Mouse (Mus musculus) cerebellum, adult 2 months (tissue): ENCODE results near the gene Cdk2ap1. TPM values are rescaled to one million over a fixed set of nuclear protein-coding genes. Genes with fewer than 3 reads are reported as not detected.

Source experiments
- DNase-seq, 2 experiments: peaks; one replicate each; pipeline ENCODE4 v3.0.0; 2021
- H3K27ac ChIP-seq: fragments of 200-500 bp; 2 replicates; pipeline ENCODE4 v1.5.1; 2012; ENCODE audit warnings: low read length, control low read depth, inconsistent platforms; ENCODE audit not compliant: insufficient read depth
- H3K27me3 ChIP-seq: fragments of 200-500 bp; 2 replicates; pipeline ENCODE4 v1.6.1; 2012; ENCODE audit warnings: inconsistent platforms, mild to moderate bottlenecking, low read length, moderate library complexity; ENCODE audit not compliant: control insufficient read depth, insufficient read depth
- H3K4me1 ChIP-seq: fragments of 200-500 bp; 2 replicates; pipeline ENCODE4 v1.6.1; 2011; ENCODE audit warnings: low read length; ENCODE audit not compliant: control insufficient read depth, insufficient read depth
- H3K4me3 ChIP-seq: fragments of 200-500 bp; replicated peaks from 2 replicates; pipeline ENCODE3; 2011; ENCODE audit warnings: mild to moderate bottlenecking, low read depth, low read length, control low read depth; ENCODE audit not compliant: insufficient read depth
- CTCF ChIP-seq: fragments of 200-500 bp; IDR thresholded peaks from 2 replicates; pipeline ENCODE4 v1.5.1; 2011; ENCODE audit warnings: low read depth, mild to moderate bottlenecking, control low read depth, low read length, moderate library complexity, borderline replicate concordance; ENCODE audit not compliant: insufficient read depth
- POLR2A ChIP-seq: fragments of 200-500 bp; IDR thresholded peaks from 2 replicates; pipeline ENCODE4 v1.6.1; 2011; ENCODE audit warnings: low read length, control low read depth, borderline replicate concordance; ENCODE audit not compliant: insufficient read depth
- WGBS: fragments of 180-500 bp; shearing (Covaris S2); methylation state at CpG from one replicate; pipeline ENCODE4 v1.1.7; 2018; 5-methylcytosine and 5-hydroxymethylcytosine counted together
- polyA plus RNA-seq: library from polyadenylated mRNA; depleted of rRNA; stranded (reverse); fragments of >200 nt; gene quantifications from 2 replicates; pipeline ENCODE4 v1.2.3, GENCODE M21; 2012

Gene Cdk2ap1
- polyA plus RNA-seq, 1 experiment = 279 TPM

- Histone ChIP-seq H3K27me3 (no peaks in the 10 kb centered on the region), H3K4me3 (peak overlapping the region; percentile 73), H3K27ac (peak overlapping the region; percentile 96), H3K4me1 (peaks cover 18% of the 10 kb centered on the region)
- DNase-seq = peak; percentile 62 to 72
- 1% methylated on average over 114 of the region's 132 CpGs for WGBS
- TF ChIP-seq POLR2A (no peak), CTCF (no peak)
Observed at GRCm38 (mm10) chr5:124353726-124354547, 8.9 kb downstream of the Cdk2ap1 start.

DNA sequence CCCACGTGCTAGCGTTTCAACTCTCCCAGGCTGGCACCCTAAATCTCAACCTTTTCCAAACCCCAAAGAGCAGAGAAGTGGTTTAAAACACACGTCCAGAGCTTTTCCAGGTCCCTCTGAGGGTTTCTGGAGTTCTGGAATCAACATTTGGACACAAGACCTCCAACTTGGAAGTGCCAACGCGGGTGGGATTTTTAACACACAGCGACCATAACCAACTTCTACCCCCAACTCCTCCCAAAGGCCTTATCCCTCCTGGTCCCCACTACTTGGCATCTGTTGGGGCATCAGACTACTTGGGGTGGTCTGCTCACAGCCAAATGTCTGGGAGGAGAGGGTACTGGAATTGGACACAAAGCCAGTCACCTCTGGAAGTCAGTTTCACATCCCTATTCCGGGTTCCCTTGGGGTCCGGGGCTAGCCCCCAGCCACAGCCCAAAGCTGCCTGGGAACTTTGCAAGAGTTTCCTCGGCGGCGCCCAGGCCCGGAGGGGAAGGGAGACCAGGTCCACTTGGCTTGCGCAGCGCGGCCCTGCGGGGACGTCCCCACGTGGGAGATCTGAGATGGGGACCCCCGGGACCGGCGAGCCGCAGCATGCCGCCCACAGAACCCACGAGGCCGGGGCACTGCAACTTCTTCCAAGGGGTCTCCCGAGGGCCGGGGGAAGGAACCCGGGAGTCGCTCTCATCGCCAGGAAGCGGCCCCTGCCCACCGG, 9.7 kb downstream of the Cdk2ap1 start:
- Histone ChIP-seq H3K4me3 (peak overlapping the region; percentile 73), H3K27me3 (no peaks in the 10 kb centered on the region), H3K27ac (peak overlapping the region; percentile 96), H3K4me1 (peaks cover 20% of the 10 kb centered on the region)
- no peak for TF ChIP-seq POLR2A
- no peak for TF ChIP-seq CTCF
- WGBS = under 1% methylated on average over 32 of the region's 32 CpGs
- DNase-seq = peak; percentile 63 to 68

DNA sequence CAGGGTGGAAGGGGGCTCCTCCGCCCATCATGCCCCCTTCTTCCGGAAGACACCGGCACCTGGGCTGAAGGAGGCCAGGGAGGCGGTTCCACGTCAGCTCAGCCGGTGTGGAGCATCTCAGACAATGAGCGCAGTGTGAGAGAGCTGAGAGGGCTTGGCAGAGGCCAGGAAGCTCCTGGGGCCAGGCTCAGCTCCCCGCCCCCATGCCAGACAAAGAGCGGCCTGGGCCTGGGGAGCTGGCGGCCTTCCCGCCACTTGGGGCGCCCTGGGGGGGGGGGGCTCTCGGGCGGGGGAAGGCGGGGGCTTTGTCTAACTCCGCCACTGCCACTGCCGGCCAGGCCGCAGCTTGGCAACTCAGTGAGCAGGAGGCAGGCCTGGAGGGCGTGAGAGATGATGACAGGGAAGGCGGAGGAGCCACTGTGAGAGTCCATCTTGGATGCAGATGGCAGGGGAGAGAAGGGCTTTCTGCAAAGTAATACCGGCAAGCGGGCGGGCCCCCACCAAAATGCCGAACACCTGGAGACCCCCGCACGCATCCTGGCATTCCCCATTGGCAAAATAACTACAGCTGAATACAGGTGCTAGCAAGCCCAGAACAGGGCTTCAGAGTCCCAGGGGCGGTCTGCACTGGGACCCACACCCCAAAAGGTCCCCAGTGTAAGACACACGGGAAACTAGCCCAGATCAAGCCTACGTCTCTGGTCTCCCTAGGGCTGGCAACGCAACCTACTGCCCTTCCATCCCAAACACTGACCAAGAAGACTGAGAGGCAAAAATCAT, 10.6 kb downstream of the Cdk2ap1 start:
- peak overlapping the region; percentile 96 for H3K27ac ChIP-seq
- H3K4me1 ChIP-seq = peaks cover 20% of the 10 kb centered on the region
- TF ChIP-seq POLR2A (peak; percentile 49; the same call in 1 of the 2 replicates), CTCF (no peak)
- DNase-seq = peak; percentile 87 to 91
- WGBS = 2% methylated on average over 30 of the region's 30 CpGs
- no peaks in the 10 kb centered on the region for H3K27me3 ChIP-seq
- peak overlapping the region; percentile 73 for H3K4me3 ChIP-seq

DNA sequence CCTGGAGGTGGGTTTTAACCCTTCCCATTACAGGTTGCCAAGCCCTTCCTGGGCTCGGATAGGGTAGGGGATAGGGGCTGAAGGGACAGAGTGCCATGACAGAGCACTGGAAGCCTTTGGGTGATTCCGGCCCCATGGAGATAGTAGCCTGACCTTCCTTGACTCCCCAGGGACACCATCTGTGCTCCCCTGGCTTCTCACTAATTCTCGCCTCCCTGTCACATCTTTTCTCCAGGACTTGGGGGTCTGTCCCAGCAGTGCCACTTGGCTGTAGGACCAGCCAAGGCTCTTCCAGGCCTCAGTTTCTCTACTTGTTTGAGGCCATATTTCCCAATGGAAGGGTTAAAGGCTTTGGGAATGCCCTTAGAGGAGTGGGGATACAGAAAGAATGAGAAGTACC, 11.3 kb downstream of the Cdk2ap1 start:
- DNase-seq = no peak
- H3K4me1 ChIP-seq = peaks cover 20% of the 10 kb centered on the region
- 29% methylated on average over 3 of the region's 3 CpGs for WGBS
- peak overlapping the region; percentile 86 for H3K27ac ChIP-seq
- peak overlapping the region; percentile 10 for H3K4me3 ChIP-seq
- no peaks in the 10 kb centered on the region for H3K27me3 ChIP-seq
- TF ChIP-seq POLR2A = no peak
- no peak for TF ChIP-seq CTCF

DNA sequence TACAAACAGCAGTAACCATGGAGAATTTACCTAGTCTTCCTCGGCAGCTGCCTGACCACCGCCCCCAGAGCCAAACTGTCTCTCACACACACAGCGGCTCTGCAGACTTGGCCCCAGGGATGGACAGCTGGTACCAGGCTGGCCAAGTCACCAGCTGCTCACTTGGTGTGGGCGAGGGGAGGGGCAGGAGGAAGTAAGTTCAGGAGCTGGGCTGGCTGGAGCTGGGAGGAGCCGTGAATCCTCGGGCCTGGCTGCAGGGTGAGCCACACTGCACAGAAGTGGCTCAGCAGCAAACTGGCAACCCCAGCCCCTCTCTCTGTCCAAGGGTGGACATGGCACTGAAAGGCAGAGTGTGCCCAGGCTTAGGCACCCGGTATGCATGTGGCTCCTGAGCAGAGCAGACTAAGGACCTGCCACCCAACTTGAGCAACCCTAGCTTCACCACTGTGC, 11.7 kb downstream of the Cdk2ap1 start:
- H3K27me3 ChIP-seq = no peaks in the 10 kb centered on the region
- WGBS = 10% methylated on average over 7 of the region's 7 CpGs
- peaks cover 20% of the 10 kb centered on the region for H3K4me1 ChIP-seq

GRCm38 (mm10) chr5:124350350-124350749, 12.5 kb downstream of the Cdk2ap1 start:
- H3K27me3 ChIP-seq = no peaks in the 10 kb centered on the region
- WGBS = 77% methylated on average over 2 of the region's 2 CpGs
- H3K4me3 ChIP-seq = no peak overlapping the region
- peak overlapping the region; percentile 86 for H3K27ac ChIP-seq
- peak in 1 of 2 experiments; percentile 26 for DNase-seq
- peaks cover 20% of the 10 kb centered on the region for H3K4me1 ChIP-seq
- TF ChIP-seq CTCF = no peak
- TF ChIP-seq POLR2A = no peak

More for the DNA sequence above, 11.7 kb downstream of the Cdk2ap1 start:
- Histone ChIP-seq H3K27ac (peak overlapping the region; percentile 86), H3K4me3 (no peak overlapping the region)
- TF ChIP-seq CTCF = no peak
- TF ChIP-seq POLR2A = no peak
- peak; percentile 66 to 74 for DNase-seq

- peak; percentile 80 to 85 for DNase-seq
- no peak overlapping the region for H3K4me3 ChIP-seq
- H3K4me1 ChIP-seq = peaks cover 20% of the 10 kb centered on the region
- no peaks in the 10 kb centered on the region for H3K27me3 ChIP-seq
- WGBS = 8% methylated on average over 17 of the region's 17 CpGs
- H3K27ac ChIP-seq = peak overlapping the region; percentile 63
- TF ChIP-seq CTCF (0 out of 2 replicates have a peak, but pooled peaks have one; percentile 10), POLR2A (no peak)
Observed at GRCm38 (mm10) chr5:124349196-124349595, 13.7 kb downstream of the Cdk2ap1 start.
